Mouse (Mus musculus) hindbrain, embryonic 16.5 days (tissue): ENCODE results near the gene Ppp2r1b. TPM values are rescaled to one million over a fixed set of nuclear protein-coding genes. Genes with fewer than 3 reads are reported as not detected.

Source experiments
- ATAC-seq: fragments of 200-750 bp; cut with Nextera tagmentation; 2 replicates; pipeline ENCODE4 v1.8.0; 2017; ENCODE audit warnings: moderate TSS enrichment, moderate library complexity
- H3K27ac ChIP-seq: fragments of 300-500 bp; sonication (generic); 2 replicates; pipeline ENCODE4 v1.5.1; 2014; ENCODE audit warnings: low read depth, mild to moderate bottlenecking, control low read depth, low read length, moderate library complexity
- H3K27me3 ChIP-seq: fragments of 300-500 bp; sonication (generic); replicated peaks from 2 replicates; pipeline ENCODE4 v1.6.1; 2014; ENCODE audit warnings: low read length; ENCODE audit not compliant: control insufficient read depth, insufficient read depth
- H3K36me3 ChIP-seq: fragments of 300-500 bp; sonication (generic); 2 replicates; pipeline ENCODE4 v1.6.1; 2014; ENCODE audit warnings: mild to moderate bottlenecking, low read length, moderate library complexity, mixed read lengths; ENCODE audit not compliant: control insufficient read depth, insufficient read depth
- H3K4me1 ChIP-seq: fragments of 300-500 bp; sonication (generic); 2 replicates; pipeline ENCODE4 v1.6.1; 2014; ENCODE audit warnings: low read depth, low read length; ENCODE audit not compliant: control insufficient read depth, insufficient read depth
- H3K4me2 ChIP-seq: fragments of 300-500 bp; sonication (generic); 2 replicates; pipeline ENCODE4 v1.6.1; 2014; ENCODE audit warnings: mild to moderate bottlenecking, low read length, control low read depth, moderate library complexity
- H3K4me3 ChIP-seq: fragments of 300-500 bp; sonication (generic); 2 replicates; pipeline ENCODE4 v1.5.1; 2014; ENCODE audit warnings: mild to moderate bottlenecking, low read length, control low read depth, moderate library complexity
- H3K9ac ChIP-seq: fragments of 300-500 bp; sonication (generic); 2 replicates; pipeline ENCODE4 v1.6.1; 2014; ENCODE audit warnings: low read depth, mild to moderate bottlenecking, control low read depth, low read length, moderate library complexity
- H3K9me3 ChIP-seq: fragments of 300-500 bp; sonication (generic); 2 replicates; pipeline ENCODE4 v1.6.1; 2014; ENCODE audit warnings: mild to moderate bottlenecking, low read length, moderate library complexity; ENCODE audit not compliant: control insufficient read depth
- WGBS: fragments of 180-500 bp; shearing (Covaris S2); extraction: QIAGEN DNeasy Blood & Tissue Kit; methylation state at CpG from one replicate; pipeline ENCODE4 v1.1.7; 2014; 5-methylcytosine and 5-hydroxymethylcytosine counted together
- polyA plus RNA-seq: library from polyadenylated mRNA; unstranded; fragments of >200 nt; fragmentation: Nextera tagmentation; extraction: Ambion mirVana; gene quantifications from 2 replicates; pipeline ENCODE4 v1.2.1, GENCODE M21; 2015

Ppp2r1b gene
- polyA plus RNA-seq, 1 experiment from 2014 or later = 41.1 TPM

GRCm38 (mm10) chr9:50911861-50912515, 66.9 kb downstream of the Ppp2r1b start:
- H3K36me3 ChIP-seq = no peaks in the 10 kb centered on the region; the same call in 1 of the 2 replicates
- no peaks in the 10 kb centered on the region for H3K4me1 ChIP-seq
- WGBS = 89% methylated on average over 7 of the region's 7 CpGs
- no peak overlapping the region for H3K4me3 ChIP-seq
- H3K27ac ChIP-seq = no peak overlapping the region
- no peaks in the 10 kb centered on the region for H3K27me3 ChIP-seq
- no peak overlapping the region for H3K4me2 ChIP-seq
- no peaks in the 10 kb centered on the region for H3K9me3 ChIP-seq
- no peak for ATAC-seq
- H3K9ac ChIP-seq = no peak overlapping the region

GRCm38 (mm10) chr9:50918131-50918530, 73.0 kb downstream of the Ppp2r1b start:
- WGBS = 95% methylated on average over 3 of the region's 3 CpGs
- Histone ChIP-seq H3K27ac (no peak overlapping the region), H3K4me2 (no peak overlapping the region), H3K4me1 (no peaks in the 10 kb centered on the region), H3K36me3 (no peaks in the 10 kb centered on the region), H3K4me3 (no peak overlapping the region), H3K9me3 (no peaks in the 10 kb centered on the region), H3K27me3 (no peaks in the 10 kb centered on the region), H3K9ac (no peak overlapping the region)
- ATAC-seq = no peak

GRCm38 (mm10) chr9:50919554-50919953, 74.5 kb downstream of the Ppp2r1b start:
- no peaks in the 10 kb centered on the region for H3K27me3 ChIP-seq
- no peaks in the 10 kb centered on the region for H3K9me3 ChIP-seq
- ATAC-seq = no peak
- WGBS = 96% methylated on average over 2 of the region's 2 CpGs
- H3K9ac ChIP-seq = no peak overlapping the region
- no peak overlapping the region for H3K4me3 ChIP-seq
- no peak overlapping the region for H3K4me2 ChIP-seq
- no peaks in the 10 kb centered on the region for H3K36me3 ChIP-seq
- H3K4me1 ChIP-seq = no peaks in the 10 kb centered on the region
- H3K27ac ChIP-seq = no peak overlapping the region

- ATAC-seq = no peak
- Histone ChIP-seq H3K4me1 (no peaks in the 10 kb centered on the region), H3K4me2 (no peak overlapping the region), H3K36me3 (no peaks in the 10 kb centered on the region), H3K4me3 (no peak overlapping the region), H3K27me3 (no peaks in the 10 kb centered on the region), H3K9ac (no peak overlapping the region), H3K9me3 (no peaks in the 10 kb centered on the region), H3K27ac (no peak overlapping the region)
- WGBS = 83% methylated on average over 3 of the region's 3 CpGs
Observed at GRCm38 (mm10) chr9:50920933-50921895, 76.1 kb downstream of the Ppp2r1b start.

- H3K9me3 ChIP-seq = no peaks in the 10 kb centered on the region
- H3K4me1 ChIP-seq = no peaks in the 10 kb centered on the region
- H3K4me2 ChIP-seq = no peak overlapping the region
- H3K27me3 ChIP-seq = no peaks in the 10 kb centered on the region
- no peak overlapping the region for H3K4me3 ChIP-seq
- no peaks in the 10 kb centered on the region for H3K36me3 ChIP-seq
- H3K27ac ChIP-seq = no peak overlapping the region
- 75% methylated on average over 5 of the region's 5 CpGs for WGBS
- no peak for ATAC-seq
- no peak overlapping the region for H3K9ac ChIP-seq
Observed at GRCm38 (mm10) chr9:50922363-50923153, 77.5 kb downstream of the Ppp2r1b start.

GRCm38 (mm10) chr9:50924454-50924853, 79.4 kb downstream of the Ppp2r1b start:
- Histone ChIP-seq H3K36me3 (no peaks in the 10 kb centered on the region), H3K4me1 (no peaks in the 10 kb centered on the region), H3K9me3 (no peaks in the 10 kb centered on the region), H3K4me3 (no peak overlapping the region), H3K27ac (no peak overlapping the region), H3K9ac (no peak overlapping the region), H3K27me3 (no peaks in the 10 kb centered on the region), H3K4me2 (no peak overlapping the region)
- ATAC-seq = no peak

- WGBS = 93% methylated on average over 4 of the region's 4 CpGs
- ATAC-seq = no peak
- no peaks in the 10 kb centered on the region for H3K4me1 ChIP-seq
- H3K27me3 ChIP-seq = no peaks in the 10 kb centered on the region
- no peak overlapping the region for H3K27ac ChIP-seq
- no peak overlapping the region for H3K9ac ChIP-seq
- H3K9me3 ChIP-seq = no peaks in the 10 kb centered on the region
- no peak overlapping the region for H3K4me3 ChIP-seq
- no peaks in the 10 kb centered on the region for H3K36me3 ChIP-seq
- H3K4me2 ChIP-seq = no peak overlapping the region
Observed at GRCm38 (mm10) chr9:50925801-50926200, 80.7 kb downstream of the Ppp2r1b start.

GRCm38 (mm10) chr9:50929986-50930385, 84.9 kb downstream of the Ppp2r1b start:
- no peaks in the 10 kb centered on the region for H3K27me3 ChIP-seq
- H3K27ac ChIP-seq = no peak overlapping the region
- no peaks in the 10 kb centered on the region for H3K4me1 ChIP-seq
- H3K4me3 ChIP-seq = no peak overlapping the region
- H3K9me3 ChIP-seq = no peaks in the 10 kb centered on the region
- no peak overlapping the region for H3K4me2 ChIP-seq
- no peak overlapping the region for H3K9ac ChIP-seq
- H3K36me3 ChIP-seq = 0 out of 2 replicates have a peak, but pooled peaks cover 2% of the 10 kb centered on the region
- ATAC-seq = no peak
